Mouse (Mus musculus): ENCODE measurements around the gene Crybb3. TPM values are rescaled to one million over a fixed set of nuclear protein-coding genes. Genes with fewer than 3 reads are reported as not detected.

The Crybb3 gene
- polyA plus RNA-seq, 1 experiment from 2014 or later = 2.1 TPM

GRCm38 (mm10) chr5:113119291-113119690 is 37.9 kb upstream of the Crybb3 start:
- ATAC-seq (ENCODE audit: low read depth) (no peak), DNase-seq (ENCODE audit: low spot score) (no peak)
- H3K4me2 ChIP-seq (ENCODE audit: low read depth, low read length) = no peak overlapping the region
- 73% methylated on average over 9 of the region's 9 CpGs for WGBS
- peaks cover 29% of the 10 kb centered on the region for H3K4me1 ChIP-seq (ENCODE audit: control insufficient read depth, insufficient read depth, low read length)
- no peaks in the 10 kb centered on the region for H3K9me3 ChIP-seq (ENCODE audit: control insufficient read depth, low read length)
- no peak overlapping the region for H3K9ac ChIP-seq (ENCODE audit: low read depth, low read length)
- no peak overlapping the region for H3K27ac ChIP-seq (replicated peaks; ENCODE audit: low read depth, low read length)
- no peak overlapping the region for H3K4me3 ChIP-seq (ENCODE audit: low read depth, low read length)
- no peaks in the 10 kb centered on the region for H3K27me3 ChIP-seq (replicated peaks; ENCODE audit: control insufficient read depth, insufficient read depth, low read length)
- H3K36me3 ChIP-seq (ENCODE audit: control insufficient read depth, insufficient read depth, low read length) = no peaks in the 10 kb centered on the region

- DNase-seq (ENCODE audit: low spot score) (peak; percentile 57), ATAC-seq (ENCODE audit: low read depth) (peak; percentile 35; the same call in 1 of the 2 replicates)
- Histone ChIP-seq H3K27me3 (replicated peaks; ENCODE audit: control insufficient read depth, insufficient read depth, low read length) (no peaks in the 10 kb centered on the region), H3K4me1 (ENCODE audit: control insufficient read depth, insufficient read depth, low read length) (peaks cover 31% of the 10 kb centered on the region), H3K36me3 (ENCODE audit: control insufficient read depth, insufficient read depth, low read length) (no peaks in the 10 kb centered on the region), H3K9me3 (ENCODE audit: control insufficient read depth, low read length) (no peaks in the 10 kb centered on the region), H3K9ac (ENCODE audit: low read depth, low read length) (0 out of 2 replicates have a peak overlapping the region, but pooled peaks have one; percentile 19), H3K4me3 (ENCODE audit: low read depth, low read length) (no peak overlapping the region), H3K4me2 (ENCODE audit: low read depth, low read length) (no peak overlapping the region), H3K27ac (replicated peaks; ENCODE audit: low read depth, low read length) (0 out of 2 replicates have a peak overlapping the region, but pooled peaks have one; percentile 15)
- 39% methylated on average over 6 of the region's 6 CpGs for WGBS
These were observed 37.3 kb upstream of the Crybb3 start for GRCm38 (mm10) chr5:113118695-113119094.

DNA sequence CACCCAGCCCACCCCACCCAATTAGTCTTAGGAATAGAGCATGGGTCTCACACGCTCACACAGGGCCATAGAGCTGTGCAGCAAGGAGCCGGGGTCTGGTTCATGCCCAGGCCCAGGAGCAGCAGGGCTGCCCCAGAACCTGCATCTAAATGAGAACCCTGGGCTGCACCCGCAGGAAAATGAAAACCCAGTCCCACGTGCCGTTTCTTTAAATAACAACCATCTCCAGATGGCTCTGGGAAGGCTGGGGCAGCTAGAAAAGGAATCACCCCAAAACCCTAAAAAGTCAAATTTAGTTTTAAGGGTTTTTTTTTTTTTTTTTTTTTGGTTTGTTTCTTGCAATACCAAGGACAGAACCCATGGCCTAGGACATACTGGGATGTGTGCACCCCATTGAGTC is 36.0 kb upstream of the Crybb3 start:
- DNase-seq (ENCODE audit: low spot score) (no peak), ATAC-seq (ENCODE audit: low read depth) (no peak)
- 64% methylated on average over 5 of the region's 5 CpGs for WGBS
- H3K36me3 ChIP-seq (ENCODE audit: control insufficient read depth, insufficient read depth, low read length) = no peaks in the 10 kb centered on the region
- H3K9me3 ChIP-seq (ENCODE audit: control insufficient read depth, low read length) = no peaks in the 10 kb centered on the region
- H3K9ac ChIP-seq (ENCODE audit: low read depth, low read length) = no peak overlapping the region
- no peak overlapping the region for H3K4me2 ChIP-seq (ENCODE audit: low read depth, low read length)
- H3K27ac ChIP-seq (replicated peaks; ENCODE audit: low read depth, low read length) = no peak overlapping the region
- H3K4me1 ChIP-seq (ENCODE audit: control insufficient read depth, insufficient read depth, low read length) = peaks cover 29% of the 10 kb centered on the region
- H3K4me3 ChIP-seq (ENCODE audit: low read depth, low read length) = no peak overlapping the region
- H3K27me3 ChIP-seq (replicated peaks; ENCODE audit: control insufficient read depth, insufficient read depth, low read length) = no peaks in the 10 kb centered on the region

DNA sequence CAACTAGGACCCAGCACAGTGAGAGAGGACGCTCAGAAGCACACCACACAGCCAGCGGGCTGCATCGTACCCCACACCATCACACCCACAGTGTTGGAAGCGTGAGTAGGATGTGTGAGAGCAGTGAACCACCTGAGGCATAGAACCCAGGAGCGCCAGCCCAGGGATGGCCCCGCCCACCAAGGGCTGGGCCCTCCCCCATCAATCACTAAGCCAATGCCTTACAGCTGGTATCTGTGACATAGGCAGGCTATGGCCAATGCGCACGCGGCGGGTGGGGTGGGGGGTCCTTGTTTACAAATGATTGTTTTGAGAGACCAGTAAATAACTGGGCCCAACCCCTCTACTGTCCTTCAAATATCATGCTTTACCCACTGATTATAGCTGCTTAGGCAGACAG is 34.5 kb upstream of the Crybb3 start:
- no peaks in the 10 kb centered on the region for H3K36me3 ChIP-seq (ENCODE audit: control insufficient read depth, insufficient read depth, low read length)
- 72% methylated on average over 10 of the region's 10 CpGs for WGBS
- no peak overlapping the region for H3K4me3 ChIP-seq (ENCODE audit: low read depth, low read length)
- DNase-seq (ENCODE audit: low spot score) = no peak
- H3K4me2 ChIP-seq (ENCODE audit: low read depth, low read length) = no peak overlapping the region
- H3K4me1 ChIP-seq (ENCODE audit: control insufficient read depth, insufficient read depth, low read length) = peaks cover 18% of the 10 kb centered on the region
- no peak overlapping the region for H3K27ac ChIP-seq (replicated peaks; ENCODE audit: low read depth, low read length)
- ATAC-seq (ENCODE audit: low read depth) = no peak
- no peak overlapping the region for H3K9ac ChIP-seq (ENCODE audit: low read depth, low read length)
- H3K9me3 ChIP-seq (ENCODE audit: control insufficient read depth, low read length) = no peaks in the 10 kb centered on the region
- no peaks in the 10 kb centered on the region for H3K27me3 ChIP-seq (replicated peaks; ENCODE audit: control insufficient read depth, insufficient read depth, low read length)

DNA sequence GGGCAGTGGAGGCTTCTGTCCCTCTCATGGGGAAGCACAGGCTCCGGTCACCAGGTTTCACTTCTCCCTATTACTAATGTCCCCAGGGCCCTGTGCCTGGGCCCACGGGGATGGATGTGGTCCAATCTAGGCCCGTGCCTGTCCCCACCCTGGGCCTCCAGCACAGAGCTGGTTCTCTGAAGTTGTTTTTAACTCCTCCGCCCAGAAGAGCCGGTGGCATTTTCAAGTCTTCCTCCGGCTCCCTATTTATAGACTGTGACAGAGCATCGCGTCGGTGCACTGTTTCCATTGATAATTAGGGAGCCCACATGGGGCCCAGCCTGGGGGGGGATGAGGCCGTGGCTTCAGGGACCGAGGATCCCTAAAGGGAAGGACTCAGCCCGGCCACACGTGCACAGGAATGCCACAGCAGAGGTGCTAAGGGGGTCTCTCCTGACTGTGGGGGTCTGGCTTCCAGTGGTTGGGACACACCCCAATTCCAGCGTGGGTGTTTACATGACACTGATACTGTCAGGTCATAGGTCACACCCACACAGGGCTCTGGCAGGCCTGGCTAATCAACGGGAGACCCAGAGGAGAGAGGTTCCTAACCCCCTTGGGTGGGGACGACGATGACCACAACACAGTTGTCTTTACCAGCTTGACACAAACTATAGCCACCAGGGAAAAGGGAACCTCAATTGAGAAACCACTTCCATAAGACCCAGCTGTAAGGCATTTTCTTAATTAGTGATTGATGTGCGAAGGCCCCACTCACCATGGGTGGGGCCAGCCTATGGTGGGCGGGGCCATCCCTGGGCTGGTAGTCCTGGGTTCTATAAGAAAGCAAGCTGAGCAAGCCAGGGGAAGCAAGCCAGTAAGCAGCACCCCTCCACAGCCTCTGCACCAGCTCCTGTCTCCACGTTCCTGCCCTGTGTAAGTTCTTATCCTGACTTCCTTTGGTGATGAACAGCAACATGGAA is 33.2 kb upstream of the Crybb3 start:
- WGBS = 37% methylated on average over 20 of the region's 20 CpGs
- peak; percentile 71 for DNase-seq (ENCODE audit: low spot score)
- Histone ChIP-seq H3K9ac (ENCODE audit: low read depth, low read length) (0 out of 2 replicates have a peak overlapping the region, but pooled peaks have one; percentile 16), H3K36me3 (ENCODE audit: control insufficient read depth, insufficient read depth, low read length) (no peaks in the 10 kb centered on the region), H3K27me3 (replicated peaks; ENCODE audit: control insufficient read depth, insufficient read depth, low read length) (no peaks in the 10 kb centered on the region), H3K4me2 (ENCODE audit: low read depth, low read length) (peak overlapping the region; percentile 5; the same call in 1 of the 2 replicates), H3K4me3 (ENCODE audit: low read depth, low read length) (no peak overlapping the region), H3K4me1 (ENCODE audit: control insufficient read depth, insufficient read depth, low read length) (peaks cover 14% of the 10 kb centered on the region; the same call in 1 of the 2 replicates), H3K9me3 (ENCODE audit: control insufficient read depth, low read length) (no peaks in the 10 kb centered on the region), H3K27ac (replicated peaks; ENCODE audit: low read depth, low read length) (peak overlapping the region; percentile 67)
- ATAC-seq (ENCODE audit: low read depth) = peak; percentile 41

DNA sequence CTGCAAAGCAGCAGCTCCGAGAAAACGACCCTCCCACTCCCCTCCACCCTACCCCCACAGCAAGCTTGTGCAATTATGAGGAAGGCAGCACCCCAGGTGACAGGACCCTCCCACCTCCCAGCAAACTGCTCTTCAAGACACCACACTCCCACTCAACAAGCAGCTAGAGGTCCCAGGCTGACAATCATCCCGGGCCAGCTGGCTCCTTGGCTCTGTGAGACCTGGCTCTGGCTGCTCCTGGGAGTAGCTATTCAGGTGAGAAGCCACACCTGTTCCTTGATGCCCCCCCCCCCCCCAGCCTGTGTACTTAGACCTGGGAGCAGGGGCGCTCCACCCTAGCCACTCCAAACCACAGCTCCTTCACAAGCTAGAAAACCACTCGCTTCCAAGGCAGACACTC is 31.7 kb upstream of the Crybb3 start:
- no peak overlapping the region for H3K27ac ChIP-seq (replicated peaks; ENCODE audit: low read depth, low read length)
- H3K4me2 ChIP-seq (ENCODE audit: low read depth, low read length) = no peak overlapping the region
- ATAC-seq (ENCODE audit: low read depth) = peak; percentile 34; the same call in 1 of the 2 replicates
- no peaks in the 10 kb centered on the region for H3K36me3 ChIP-seq (ENCODE audit: control insufficient read depth, insufficient read depth, low read length)
- peaks cover 6% of the 10 kb centered on the region; the same call in 1 of the 2 replicates for H3K4me1 ChIP-seq (ENCODE audit: control insufficient read depth, insufficient read depth, low read length)
- WGBS = 41% methylated on average over 5 of the region's 5 CpGs
- H3K4me3 ChIP-seq (ENCODE audit: low read depth, low read length) = no peak overlapping the region
- no peak overlapping the region for H3K9ac ChIP-seq (ENCODE audit: low read depth, low read length)
- H3K27me3 ChIP-seq (replicated peaks; ENCODE audit: control insufficient read depth, insufficient read depth, low read length) = no peaks in the 10 kb centered on the region
- no peaks in the 10 kb centered on the region for H3K9me3 ChIP-seq (ENCODE audit: control insufficient read depth, low read length)
- DNase-seq (ENCODE audit: low spot score) = peak; percentile 39

DNA sequence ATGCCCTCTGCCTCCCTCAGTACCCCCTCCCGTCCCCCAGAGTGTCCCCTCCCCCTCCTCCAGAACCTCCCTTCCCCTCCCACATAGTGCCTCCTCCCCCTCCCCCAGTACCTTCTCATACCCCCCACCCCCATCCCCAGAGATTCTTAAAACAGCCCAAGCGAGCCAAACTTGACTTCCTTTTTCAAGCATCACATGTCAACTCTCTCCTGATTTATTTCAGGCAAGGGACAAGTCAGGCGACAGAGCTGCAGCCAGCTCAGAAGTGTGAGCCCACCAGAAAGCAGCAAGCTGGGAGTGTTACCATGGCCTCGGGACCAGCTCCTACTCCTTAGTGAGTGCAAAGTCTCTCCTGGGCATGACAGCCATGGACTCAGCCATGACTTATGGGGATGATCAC is 30.0 kb upstream of the Crybb3 start:
- Histone ChIP-seq H3K36me3 (ENCODE audit: control insufficient read depth, insufficient read depth, low read length) (no peaks in the 10 kb centered on the region), H3K4me1 (ENCODE audit: control insufficient read depth, insufficient read depth, low read length) (peaks cover 6% of the 10 kb centered on the region; the same call in 1 of the 2 replicates), H3K27me3 (replicated peaks; ENCODE audit: control insufficient read depth, insufficient read depth, low read length) (no peaks in the 10 kb centered on the region), H3K4me3 (ENCODE audit: low read depth, low read length) (no peak overlapping the region), H3K4me2 (ENCODE audit: low read depth, low read length) (no peak overlapping the region), H3K9me3 (ENCODE audit: control insufficient read depth, low read length) (no peaks in the 10 kb centered on the region), H3K9ac (ENCODE audit: low read depth, low read length) (no peak overlapping the region), H3K27ac (replicated peaks; ENCODE audit: low read depth, low read length) (no peak overlapping the region)
- WGBS = 8% methylated on average over 4 of the region's 4 CpGs
- ATAC-seq (ENCODE audit: low read depth) (no peak), DNase-seq (ENCODE audit: low spot score) (no peak)

DNA sequence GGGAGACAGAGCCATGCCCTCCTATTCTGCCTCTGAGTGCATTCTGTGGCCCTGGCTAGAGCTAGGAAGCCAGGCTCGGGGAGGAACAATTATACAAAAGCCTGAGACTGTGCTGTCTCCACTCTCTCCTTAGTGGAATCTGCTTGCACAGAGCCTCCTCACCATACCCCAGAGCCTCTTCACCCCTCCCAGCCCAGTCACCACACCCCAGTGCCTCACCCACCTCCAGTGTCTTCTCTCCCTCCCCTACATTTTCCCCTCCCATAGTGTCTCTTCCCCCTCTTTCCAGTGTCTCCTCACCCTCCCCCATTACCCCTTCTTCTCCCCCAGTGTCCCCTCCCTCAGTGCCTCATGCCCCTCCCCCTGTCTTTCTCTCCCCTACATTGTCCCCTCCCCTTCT is 29.5 kb upstream of the Crybb3 start:
- no peak for DNase-seq (ENCODE audit: low spot score)
- 0% methylated on average over 1 of the region's 1 CpGs for WGBS
- 0 out of 2 replicates have a peak overlapping the region, but pooled peaks have one; percentile 20 for H3K9ac ChIP-seq (ENCODE audit: low read depth, low read length)
- H3K4me3 ChIP-seq (ENCODE audit: low read depth, low read length) = no peak overlapping the region
- no peak for ATAC-seq (ENCODE audit: low read depth)
- H3K27me3 ChIP-seq (replicated peaks; ENCODE audit: control insufficient read depth, insufficient read depth, low read length) = no peaks in the 10 kb centered on the region
- H3K4me2 ChIP-seq (ENCODE audit: low read depth, low read length) = no peak overlapping the region
- no peaks in the 10 kb centered on the region for H3K9me3 ChIP-seq (ENCODE audit: control insufficient read depth, low read length)
- no peaks in the 10 kb centered on the region for H3K36me3 ChIP-seq (ENCODE audit: control insufficient read depth, insufficient read depth, low read length)
- peaks cover 6% of the 10 kb centered on the region; the same call in 1 of the 2 replicates for H3K4me1 ChIP-seq (ENCODE audit: control insufficient read depth, insufficient read depth, low read length)
- H3K27ac ChIP-seq (replicated peaks; ENCODE audit: low read depth, low read length) = no peak overlapping the region
